Mouse (Mus musculus) lung, embryonic 16.5 days (tissue): ENCODE results near the gene Sh3gl1. TPM values are rescaled to one million over a fixed set of nuclear protein-coding genes. Genes with fewer than 3 reads are reported as not detected.
"Not testable (repeated sequence)": the region's sequence is repeated elsewhere in the genome, so short reads cannot be mapped to it uniquely, and the experiment has no call there.

Experiments used
- ATAC-seq: fragments of 200-750 bp; cut with Nextera tagmentation; 2 replicates; pipeline ENCODE4 v1.8.0; 2017; ENCODE audit warnings: low read depth, mild to moderate bottlenecking, moderate library complexity
- H3K27ac ChIP-seq: fragments of 300-500 bp; sonication (generic); 2 replicates; pipeline ENCODE4 v1.5.1; 2014; ENCODE audit warnings: mild to moderate bottlenecking, control low read depth, low read length
- H3K27me3 ChIP-seq: fragments of 300-500 bp; sonication (generic); 2 replicates; pipeline ENCODE4 v1.6.1; 2014; ENCODE audit warnings: low read depth, low read length, mixed read lengths; ENCODE audit not compliant: control insufficient read depth, insufficient read depth
- H3K36me3 ChIP-seq: fragments of 300-500 bp; sonication (generic); 2 replicates; pipeline ENCODE4 v1.6.1; 2014; ENCODE audit warnings: low read length; ENCODE audit not compliant: control insufficient read depth, insufficient read depth
- H3K4me1 ChIP-seq: fragments of 300-500 bp; sonication (generic); replicated peaks from 2 replicates; pipeline ENCODE4 v1.6.1; 2014; ENCODE audit warnings: low read length, mixed read lengths; ENCODE audit not compliant: control insufficient read depth, insufficient read depth
- H3K4me2 ChIP-seq: fragments of 300-500 bp; sonication (generic); 2 replicates; pipeline ENCODE4 v1.6.1; 2014; ENCODE audit warnings: low read depth, low read length, control low read depth
- H3K4me3 ChIP-seq: fragments of 300-500 bp; sonication (generic); 2 replicates; pipeline ENCODE4 v1.5.1; 2014; ENCODE audit warnings: mild to moderate bottlenecking, low read length, control low read depth
- H3K9ac ChIP-seq: fragments of 300-500 bp; sonication (generic); 2 replicates; pipeline ENCODE4 v1.6.1; 2014; ENCODE audit warnings: low read length, control low read depth
- H3K9me3 ChIP-seq: fragments of 300-500 bp; sonication (generic); 2 replicates; pipeline ENCODE4 v1.6.1; 2016; ENCODE audit warnings: low read length; ENCODE audit not compliant: control insufficient read depth
- WGBS: fragments of 180-500 bp; shearing (Covaris S2); extraction: QIAGEN DNeasy Blood & Tissue Kit; methylation state at CpG from one replicate; pipeline ENCODE4 v1.1.7; 2014; 5-methylcytosine and 5-hydroxymethylcytosine counted together
- polyA plus RNA-seq: library from polyadenylated mRNA; unstranded; fragments of >200 nt; fragmentation: Nextera tagmentation; extraction: Ambion mirVana; gene quantifications from 2 replicates; pipeline ENCODE4 v1.2.1, GENCODE M21; 2015

The Sh3gl1 gene
- 158 and 166 TPM in 2 replicates for polyA plus RNA-seq

DNA sequence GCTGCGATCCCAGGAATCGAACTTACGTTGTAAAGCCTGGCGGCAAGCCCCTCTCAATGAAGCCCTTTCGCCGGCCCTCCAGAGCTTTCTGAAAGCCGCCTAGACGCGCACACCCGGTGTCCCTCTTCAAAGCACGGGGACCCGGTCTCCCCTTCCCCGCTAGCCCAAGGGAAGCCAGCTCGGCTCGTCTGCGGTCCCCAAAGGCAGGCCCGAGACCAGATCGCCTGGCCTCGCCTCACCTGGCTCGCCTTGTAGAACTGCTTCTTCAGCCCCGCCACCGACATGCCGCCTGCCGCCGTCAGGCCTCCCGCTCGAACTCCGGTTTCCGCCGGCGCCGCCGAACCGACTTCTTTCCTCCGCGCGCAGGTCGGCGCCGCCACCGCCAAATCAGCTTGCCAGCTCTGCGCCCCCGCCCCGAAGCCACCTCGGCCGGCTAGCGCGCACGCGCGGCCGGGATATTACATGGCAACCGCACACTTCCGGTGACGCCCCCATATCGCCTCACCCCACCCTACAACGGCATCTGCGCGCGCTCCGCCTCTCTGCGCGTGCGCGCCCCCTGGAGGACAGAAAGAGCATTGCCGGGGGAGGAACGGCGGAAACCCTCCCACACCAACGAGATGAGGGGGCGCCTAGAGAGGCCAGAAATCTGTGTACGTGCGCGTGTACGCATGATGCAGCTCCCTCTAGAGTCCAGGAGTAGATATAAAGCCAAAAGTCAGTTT lies at the start of gene Sh3gl1:
Gene Sh3gl1, minus strand, starts transcription at position 460 of the 725 bp plus-strand sequence.
- peak within 1 kb of the TSS; percentile 90 for H3K9ac ChIP-seq
- peak; percentile 90 for ATAC-seq
- no peaks in the 10 kb centered on the region for H3K36me3 ChIP-seq
- H3K4me3 ChIP-seq, result peak within 1 kb of the TSS; percentile 79
- under 1% methylated on average over 73 of the region's 74 CpGs for WGBS
- H3K9me3 ChIP-seq, result no peaks in the 10 kb centered on the region
- peaks cover 28% of the 10 kb centered on the region for H3K4me1 ChIP-seq
- no peaks in the 10 kb centered on the region for H3K27me3 ChIP-seq
- H3K27ac ChIP-seq, result peak within 1 kb of the TSS; percentile 81
- H3K4me2 ChIP-seq, result peak within 1 kb of the TSS; percentile 69

DNA sequence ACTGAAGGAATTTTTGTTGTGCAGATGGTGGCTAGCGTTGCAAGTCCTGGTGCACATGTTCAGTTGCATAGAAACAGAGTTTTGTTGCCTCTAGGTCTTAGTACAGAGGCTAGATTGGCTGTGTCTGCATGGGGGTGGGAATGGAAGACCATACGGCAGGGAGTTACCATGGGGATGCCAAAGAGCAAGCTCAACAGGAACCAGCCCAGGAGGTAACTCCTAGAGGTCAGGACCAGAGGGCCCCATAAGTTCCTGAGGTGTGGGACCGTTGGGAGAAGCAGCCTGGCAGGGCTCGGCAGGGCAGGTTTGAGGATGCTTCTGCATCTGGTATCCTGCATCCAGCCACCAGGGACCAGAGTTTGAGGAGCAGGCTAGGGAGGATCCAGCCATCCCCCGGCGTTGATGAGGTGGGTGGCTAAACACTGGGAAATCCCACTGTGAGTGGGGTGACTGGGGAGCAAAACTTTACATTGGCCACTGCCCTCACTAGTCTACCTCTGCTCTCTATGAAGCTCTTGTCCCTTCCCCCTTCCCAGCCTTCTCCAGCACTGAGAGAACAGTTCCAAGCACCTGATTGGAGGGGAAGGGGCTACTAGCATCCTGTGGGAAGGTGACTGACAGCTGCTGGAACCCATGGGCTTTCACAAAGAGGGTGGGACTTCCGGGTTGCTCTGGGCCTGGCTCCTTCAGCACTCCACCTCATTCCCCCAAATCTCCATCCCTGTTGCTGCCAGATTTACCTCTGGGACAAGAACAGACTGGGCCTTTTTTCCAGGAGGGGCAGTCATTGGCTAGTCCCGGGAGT lies 44.5 kb upstream of the Sh3gl1 start:
- H3K4me3 ChIP-seq, result peak overlapping the region; percentile 92
- no peak overlapping the region for H3K27ac ChIP-seq
- 5% methylated on average over 8 of the region's 8 CpGs for WGBS
- H3K4me1 ChIP-seq, result peaks cover 15% of the 10 kb centered on the region
- H3K27me3 ChIP-seq, result no peaks in the 10 kb centered on the region
- no peak for ATAC-seq
- no peaks in the 10 kb centered on the region for H3K9me3 ChIP-seq
- peaks cover 4% of the 10 kb centered on the region; the same call in 1 of the 2 replicates for H3K36me3 ChIP-seq
- peak overlapping the region; percentile 85 for H3K9ac ChIP-seq
- H3K4me2 ChIP-seq, result peak overlapping the region; percentile 95

- Histone ChIP-seq H3K4me1 (peaks cover 21% of the 10 kb centered on the region), H3K27me3 (no peaks in the 10 kb centered on the region), H3K4me2 (peak overlapping the region; percentile 95), H3K36me3 (peaks cover 4% of the 10 kb centered on the region; the same call in 1 of the 2 replicates), H3K9me3 (no peaks in the 10 kb centered on the region), H3K9ac (peak overlapping the region; percentile 85), H3K27ac (peak overlapping the region; percentile 67), H3K4me3 (peak overlapping the region; percentile 92)
- ATAC-seq, result no peak
- WGBS, result 1% methylated on average over 11 of the region's 11 CpGs
Observed at GRCm38 (mm10) chr17:56079921-56080320, 43.5 kb upstream of the Sh3gl1 start.

DNA sequence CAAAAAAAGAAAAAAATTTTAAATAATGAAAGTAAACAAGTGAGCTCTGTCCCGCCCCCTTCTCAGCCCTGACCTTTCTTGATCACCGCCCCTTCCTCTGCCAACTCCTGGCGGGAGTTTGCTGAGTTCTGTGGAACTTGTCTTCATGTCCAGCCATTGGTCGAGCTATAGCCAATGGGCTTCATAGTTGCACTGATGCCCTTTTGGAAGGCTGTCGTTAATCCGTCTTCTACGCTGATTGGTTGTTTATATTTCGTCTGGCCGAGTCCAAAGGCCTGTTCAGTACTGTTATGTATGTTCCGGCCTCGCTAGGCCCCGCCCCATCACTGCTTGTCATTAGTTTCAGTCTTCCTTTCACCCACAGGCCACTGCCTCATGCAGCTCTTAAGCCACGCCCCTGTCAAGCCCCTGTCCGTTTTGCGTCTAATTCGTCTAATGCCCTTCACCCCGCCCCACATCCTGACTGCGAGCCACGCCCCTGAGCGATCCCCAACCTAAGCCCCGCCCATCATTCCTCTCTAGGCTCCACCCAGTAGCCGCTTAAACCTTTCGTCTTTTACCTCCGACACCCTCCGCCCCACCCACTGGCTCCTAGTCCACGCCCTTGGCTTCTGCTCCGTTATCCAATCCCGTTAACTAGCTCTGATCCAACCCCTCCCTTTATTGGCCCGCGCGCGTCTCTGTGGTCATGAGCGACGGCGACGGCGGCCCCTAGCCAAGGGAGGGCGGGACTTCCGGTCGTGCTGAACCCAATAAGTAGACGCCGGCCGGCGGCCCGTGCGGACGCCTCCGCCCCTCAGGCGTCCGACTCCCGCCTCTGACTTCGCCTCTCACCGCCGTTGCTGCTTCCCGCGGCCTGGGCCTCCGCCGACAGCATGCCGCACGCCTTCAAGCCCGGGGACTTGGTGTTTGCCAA lies 42.7 kb upstream of the Sh3gl1 start, which contains the start of gene Hdgfl2:
Gene Hdgfl2, plus strand, starts transcription at position 755 of the 916 bp plus-strand sequence.
- Histone ChIP-seq H3K27ac (peak within 1 kb of the TSS; percentile 67), H3K4me2 (peak within 1 kb of the TSS; percentile 95), H3K4me1 (peaks cover 23% of the 10 kb centered on the region), H3K4me3 (peak within 1 kb of the TSS; percentile 92), H3K36me3 (peaks cover 4% of the 10 kb centered on the region; the same call in 1 of the 2 replicates), H3K9me3 (no peaks in the 10 kb centered on the region), H3K27me3 (no peaks in the 10 kb centered on the region), H3K9ac (peak within 1 kb of the TSS; percentile 85)
- under 1% methylated on average over 61 of the region's 61 CpGs for WGBS
- peak; percentile 93 for ATAC-seq

- peak overlapping the region; percentile 67 for H3K27ac ChIP-seq
- not testable (repeated sequence) for ATAC-seq
- 63% methylated on average over 9 of the region's 9 CpGs for WGBS
Observed at GRCm38 (mm10) chr17:56078361-56078760, 41.9 kb upstream of the Sh3gl1 start.

DNA sequence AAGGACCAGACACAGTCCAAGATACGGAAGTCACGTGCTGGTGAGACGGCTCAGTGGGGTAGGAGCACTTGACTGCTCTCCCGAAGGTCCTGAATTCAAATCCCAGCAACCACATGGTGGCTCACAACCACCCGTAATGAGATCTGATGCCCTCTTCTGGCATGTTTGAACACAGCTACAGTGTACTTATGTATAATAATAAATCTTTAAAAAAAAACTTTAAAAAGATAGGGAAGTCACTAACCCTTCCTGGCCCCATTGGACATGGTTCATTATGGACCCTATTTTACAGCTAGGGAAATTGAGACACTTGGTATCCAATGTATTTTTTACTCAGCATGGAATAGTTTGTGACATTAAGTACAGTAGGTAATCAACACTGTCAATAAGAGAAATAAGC lies 41.1 kb upstream of the Sh3gl1 start:
- H3K9me3 ChIP-seq, result no peaks in the 10 kb centered on the region
- ATAC-seq, result no peak
- H3K4me1 ChIP-seq, result peaks cover 27% of the 10 kb centered on the region
- WGBS, result 90% methylated on average over 5 of the region's 5 CpGs
- no peaks in the 10 kb centered on the region for H3K27me3 ChIP-seq
- H3K9ac ChIP-seq, result no peak overlapping the region
- H3K36me3 ChIP-seq, result no peaks in the 10 kb centered on the region; the same call in 1 of the 2 replicates
- no peak overlapping the region for H3K27ac ChIP-seq
- H3K4me3 ChIP-seq, result no peak overlapping the region
- H3K4me2 ChIP-seq, result no peak overlapping the region

More at GRCm38 (mm10) chr17:56078361-56078760, 41.9 kb upstream of the Sh3gl1 start:
- H3K9me3 ChIP-seq, H3K36me3 ChIP-seq, H3K9ac ChIP-seq, H3K27me3 ChIP-seq: not testable (repeated sequence)
- peak overlapping the region; percentile 44 for H3K4me2 ChIP-seq
- H3K4me3 ChIP-seq, result peak overlapping the region; percentile 92
- peaks cover 27% of the 10 kb centered on the region for H3K4me1 ChIP-seq

DNA sequence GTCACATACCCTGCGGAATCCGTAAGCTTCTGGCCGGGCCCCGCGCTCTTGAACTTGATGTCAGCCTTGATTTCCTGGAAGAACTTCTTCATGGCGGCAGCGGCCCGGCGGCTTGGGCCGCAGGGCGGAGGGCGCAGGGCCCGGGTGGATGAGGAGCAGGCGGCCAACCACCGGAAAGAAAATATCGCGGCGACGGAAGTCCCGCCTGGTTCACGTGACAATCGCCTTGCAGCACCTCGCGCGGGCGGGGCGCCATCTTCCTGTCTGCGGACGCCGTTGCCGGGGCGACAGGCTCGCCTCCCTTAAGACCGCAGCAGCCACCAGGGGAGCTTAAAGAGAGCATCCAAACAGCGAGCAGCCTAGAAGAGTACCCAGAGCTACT lies 38.4 kb upstream of the Sh3gl1 start, which contains the start of gene Ubxn6:
Gene Ubxn6, minus strand, starts transcription at position 202 of the 382 bp plus-strand sequence.
- peaks cover 18% of the 10 kb centered on the region for H3K36me3 ChIP-seq

DNA sequence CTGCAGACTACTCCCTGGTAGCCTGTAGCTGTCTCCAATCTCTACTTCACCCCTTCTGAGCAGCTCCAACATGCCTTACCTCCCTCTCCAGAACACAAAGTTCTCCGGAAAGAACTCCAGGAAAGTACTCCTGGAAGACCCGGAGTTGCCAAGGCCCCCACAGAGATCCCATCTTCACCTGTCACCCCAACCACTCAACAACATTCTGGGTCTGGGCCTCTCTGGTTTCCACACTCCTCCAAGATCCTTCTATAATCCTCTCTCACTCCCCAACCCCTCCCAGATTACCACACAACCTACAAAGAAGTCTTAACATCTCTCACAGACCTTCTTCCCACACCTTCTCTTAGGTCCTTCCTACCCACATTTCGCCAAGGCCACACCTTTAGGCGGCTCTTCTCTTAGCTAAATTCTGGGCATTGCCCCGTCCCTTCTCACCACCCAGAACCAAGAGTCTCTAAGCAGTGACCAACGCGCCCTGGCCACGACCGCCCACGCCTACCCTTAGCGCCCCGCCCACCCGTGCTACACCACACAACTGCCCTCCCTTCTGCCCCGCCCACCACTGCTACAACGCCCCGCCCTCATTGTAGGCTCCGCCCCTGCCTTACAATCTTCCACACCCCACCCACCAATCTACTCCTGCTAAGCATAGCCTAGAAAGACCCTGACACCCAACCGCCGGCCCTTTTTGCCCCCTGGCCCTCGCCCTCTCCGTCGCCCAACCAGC lies 37.8 kb upstream of the Sh3gl1 start:
- Histone ChIP-seq H3K4me2 (peak overlapping the region; percentile 83), H3K9me3 (no peaks in the 10 kb centered on the region), H3K27me3 (no peaks in the 10 kb centered on the region), H3K36me3 (peaks cover 23% of the 10 kb centered on the region), H3K4me3 (peak overlapping the region; percentile 94), H3K4me1 (peaks cover 13% of the 10 kb centered on the region), H3K9ac (peak overlapping the region; percentile 92), H3K27ac (peak overlapping the region; percentile 99)
- ATAC-seq, result peak; percentile 48
- 9% methylated on average over 21 of the region's 22 CpGs for WGBS

More for the DNA sequence above, 38.4 kb upstream of the Sh3gl1 start, which contains the start of gene Ubxn6:
- H3K4me3 ChIP-seq, result peak within 1 kb of the TSS; percentile 94
- H3K9ac ChIP-seq, result peak within 1 kb of the TSS; percentile 92
- peak; percentile 56 for ATAC-seq
- peak within 1 kb of the TSS; percentile 99 for H3K27ac ChIP-seq
- H3K4me1 ChIP-seq, result peaks cover 13% of the 10 kb centered on the region
- H3K27me3 ChIP-seq, result no peaks in the 10 kb centered on the region
- peak within 1 kb of the TSS; percentile 83 for H3K4me2 ChIP-seq
- H3K9me3 ChIP-seq, result no peaks in the 10 kb centered on the region
- WGBS, result under 1% methylated on average over 35 of the region's 35 CpGs
